Mouse (Mus musculus) B cell, adult 62 days (primary cell): ENCODE data around the gene Kansl1l. TPM values are rescaled to one million over a fixed set of nuclear protein-coding genes. Genes with fewer than 3 reads are reported as not detected.

Experiments
- total RNA-seq: library from RNA; stranded (reverse); gene quantifications from 4 replicates; pipeline ENCODE4 v1.2.4, GENCODE M21; 2023

Kansl1l gene
- total RNA-seq = 25.0 to 28.6 TPM (median 26.0 TPM) in 4 replicates

GRCm38 (mm10) chr1:66817453-66817839 lies at the start of gene Kansl1l:
Gene Kansl1l, minus strand, starts transcription at chr1:66817562.

GRCm38 (mm10) chr1:66862712-66863511 lies 45.5 kb upstream of the Kansl1l start, which contains the start of gene Acadl:
Gene Acadl, minus strand, starts transcription at chr1:66863277.

GRCm38 (mm10) chr1:66700693-66701575 lies 116.4 kb downstream of the Kansl1l start, which contains the start of gene Rpe:
Gene Rpe, plus strand, starts transcription at chr1:66700831.

Other genes starting within 250 kb of the Kansl1l start
- 29.4 to 40.4 TPM (median 35.4 TPM) in 4 replicates for gene Rpe, start 116.7 kb downstream of the Kansl1l start, total RNA-seq
- gene Acadl, start 45.7 kb upstream of the Kansl1l start, total RNA-seq = 38.9 to 49.7 TPM (median 47.1 TPM) in 4 replicates
- not detected in 4 replicates for gene Myl1, start 127.8 kb upstream of the Kansl1l start, total RNA-seq
- gene Lancl1, start 221.3 kb upstream of the Kansl1l start, total RNA-seq = 25.8 to 29.9 TPM (median 27.8 TPM) in 4 replicates